Mouse (Mus musculus) limb, embryonic 14.5 days (tissue): ENCODE measurements at regions not wholly inside any gene's neighbourhood (a gene's known extent, or its start where the extent isn't known, plus 50 kb on each side); places are given as distances from the start of the nearest gene placed in this dataset.
A peak's percentile ranks its signal among the peaks of the same experiment; 100 is the strongest.

Experiments used
- ATAC-seq: fragments of 200-750 bp; cut with Nextera tagmentation; 2 replicates; pipeline ENCODE4 v1.8.0; 2017; ENCODE audit warnings: low read depth, moderate number of reproducible peaks, moderate TSS enrichment; ENCODE audit not compliant: low FRiP score
- DNase-seq: peaks from one replicate; pipeline ENCODE4 v3.0.0-alpha.2; 2015; ENCODE audit warnings: low spot score
- H3K27ac ChIP-seq: fragments of 300-500 bp; sonication (generic); replicated peaks from 2 replicates; pipeline ENCODE4 v1.5.1; 2014; ENCODE audit warnings: low read depth, mild to moderate bottlenecking, low read length, moderate library complexity, mixed read lengths
- H3K27me3 ChIP-seq: fragments of 300-500 bp; sonication (generic); 2 replicates; pipeline ENCODE4 v1.6.1; 2014; ENCODE audit warnings: low read length, mixed read lengths; ENCODE audit not compliant: control insufficient read depth, insufficient read depth
- H3K36me3 ChIP-seq: fragments of 300-500 bp; sonication (generic); 2 replicates; pipeline ENCODE4 v1.6.1; 2014; ENCODE audit warnings: mild to moderate bottlenecking, low read length, moderate library complexity, mixed read lengths; ENCODE audit not compliant: control insufficient read depth, insufficient read depth
- H3K4me1 ChIP-seq: fragments of 300-500 bp; sonication (generic); 2 replicates; pipeline ENCODE4 v1.6.1; 2014; ENCODE audit warnings: antibody characterized with exemption, low read length, mixed read lengths; ENCODE audit not compliant: control insufficient read depth, insufficient read depth
- H3K4me2 ChIP-seq: fragments of 300-500 bp; sonication (generic); replicated peaks from 2 replicates; pipeline ENCODE4 v1.6.1; 2014; ENCODE audit warnings: low read depth, mild to moderate bottlenecking, low read length, moderate library complexity; ENCODE audit not compliant: severe bottlenecking
- H3K4me3 ChIP-seq: fragments of 300-500 bp; sonication (generic); replicated peaks from 2 replicates; pipeline ENCODE4 v1.5.1; 2014; ENCODE audit warnings: low read length
- H3K9ac ChIP-seq: fragments of 300-500 bp; sonication (generic); 2 replicates; pipeline ENCODE4 v1.6.1; 2014; ENCODE audit warnings: mild to moderate bottlenecking, low read depth, low read length, moderate library complexity; ENCODE audit not compliant: severe bottlenecking
- H3K9me3 ChIP-seq: fragments of 300-500 bp; sonication (generic); 2 replicates; pipeline ENCODE4 v1.6.1; 2016; ENCODE audit warnings: low read length; ENCODE audit not compliant: control insufficient read depth
- POLR2A ChIP-seq: fragments of 200-500 bp; IDR thresholded peaks from 2 replicates; pipeline ENCODE4 v1.8.0; 2012; ENCODE audit warnings: inconsistent platforms, mild to moderate bottlenecking, moderate library complexity, borderline replicate concordance; ENCODE audit not compliant: insufficient read depth, insufficient read length; ENCODE audit errors: extremely low read depth
- WGBS: fragments of 180-500 bp; shearing (Covaris S2); extraction: QIAGEN DNeasy Blood & Tissue Kit; methylation state at CpG from one replicate; pipeline ENCODE4 v1.1.7; 2014; 5-methylcytosine and 5-hydroxymethylcytosine counted together

DNA sequence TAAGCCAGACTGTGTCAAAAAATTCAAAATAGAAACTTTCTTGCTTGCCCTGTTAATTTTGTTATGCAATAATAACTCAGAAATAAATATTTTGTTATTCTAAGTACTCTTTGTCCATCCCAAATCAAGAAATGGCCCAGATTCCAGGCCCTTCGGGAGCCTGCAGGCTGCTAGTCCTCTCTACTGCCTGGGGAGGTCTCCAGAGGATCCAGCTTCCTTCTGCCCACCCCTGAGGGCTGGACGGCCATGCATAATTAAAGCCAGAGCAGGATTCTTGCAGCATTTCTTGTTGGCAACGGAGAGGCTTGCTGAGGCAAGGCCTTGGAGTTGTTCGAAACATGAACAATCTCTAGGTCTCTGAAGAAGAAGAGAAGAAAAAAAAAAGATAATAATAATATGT is 213.3 kb upstream of the Zmiz1 start:
- no peak for DNase-seq
- 34% methylated on average over 4 of the region's 4 CpGs for WGBS
- H3K4me1 ChIP-seq: peaks cover 18% of the 10 kb centered on the region

DNA sequence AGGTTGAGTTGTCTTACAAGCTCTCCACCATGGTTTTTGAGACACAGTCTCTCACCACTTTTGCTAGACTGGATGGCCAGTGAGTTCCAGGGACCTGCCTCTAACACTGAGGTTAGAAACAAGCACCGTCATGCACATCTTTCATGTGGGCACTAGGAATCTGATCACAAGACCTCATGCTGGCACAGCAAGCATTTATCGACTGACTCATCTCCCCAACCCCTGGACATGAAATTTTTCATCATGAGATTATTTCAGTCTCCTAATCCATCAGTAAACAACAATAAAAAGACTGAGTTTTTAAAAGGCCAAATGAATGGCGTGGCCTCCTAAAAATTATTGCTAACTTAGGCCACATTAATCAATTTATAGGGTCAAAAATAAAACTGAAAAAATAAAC is 210.0 kb upstream of the Zmiz1 start:
- Histone ChIP-seq H3K4me3 (no peak overlapping the region), H3K36me3 (no peaks in the 10 kb centered on the region), H3K27me3 (no peaks in the 10 kb centered on the region), H3K9ac (no peak overlapping the region), H3K4me1 (peaks cover 8% of the 10 kb centered on the region), H3K9me3 (no peaks in the 10 kb centered on the region), H3K27ac (no peak overlapping the region), H3K4me2 (no peak overlapping the region)
- WGBS: 81% methylated on average over 3 of the region's 3 CpGs
- ATAC-seq (no peak), DNase-seq (no peak)
- no peak for TF ChIP-seq POLR2A

More for the DNA sequence above, 213.3 kb upstream of the Zmiz1 start:
- Histone ChIP-seq H3K36me3 (no peaks in the 10 kb centered on the region), H3K4me2 (no peak overlapping the region), H3K4me3 (no peak overlapping the region), H3K27me3 (no peaks in the 10 kb centered on the region), H3K27ac (0 out of 2 replicates have a peak overlapping the region, but pooled peaks have one; percentile 0), H3K9ac (no peak overlapping the region), H3K9me3 (no peaks in the 10 kb centered on the region)
- no peak for ATAC-seq
- no peak for TF ChIP-seq POLR2A

DNA sequence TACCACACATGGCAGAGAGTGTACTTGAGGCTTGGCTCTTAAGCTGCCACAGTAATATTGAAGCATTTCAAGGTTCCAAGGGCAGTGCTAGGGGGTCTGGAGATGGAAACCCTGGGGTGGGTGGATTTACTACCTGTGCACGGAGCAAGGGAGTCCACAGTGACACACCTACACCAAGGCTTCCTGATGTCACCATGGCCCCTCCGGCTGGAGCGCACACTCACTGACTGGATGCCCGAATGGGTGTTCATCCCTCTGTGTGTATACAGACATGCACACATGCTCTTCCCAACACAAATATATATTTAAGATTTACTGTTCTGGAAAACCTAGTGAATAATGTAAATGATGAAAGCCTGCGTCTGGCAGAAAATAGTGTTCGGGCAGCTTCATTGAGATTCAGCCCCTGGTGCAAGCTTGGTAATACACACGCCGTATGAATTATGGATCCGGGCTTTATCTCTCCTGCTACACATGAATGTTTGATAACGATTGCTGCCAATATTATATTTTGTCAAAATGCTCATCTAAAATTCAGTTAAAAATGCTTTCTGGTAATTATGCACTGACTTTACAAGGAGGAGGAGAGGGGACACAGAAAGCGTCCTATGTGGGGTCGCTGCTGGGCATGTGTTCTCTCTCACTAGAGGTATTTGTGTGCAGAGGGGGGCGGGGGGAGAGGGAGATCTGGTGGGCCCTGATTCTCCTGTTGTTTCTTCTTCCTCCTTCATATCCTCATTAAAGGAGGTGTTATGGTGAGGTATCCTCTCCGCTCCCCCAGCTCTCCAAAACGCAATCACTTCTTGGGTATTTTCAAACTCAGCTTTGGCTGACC is 205.8 kb upstream of the Zmiz1 start:
- Histone ChIP-seq H3K27me3 (no peaks in the 10 kb centered on the region), H3K9ac (no peak overlapping the region), H3K4me3 (no peak overlapping the region), H3K4me1 (no peaks in the 10 kb centered on the region), H3K9me3 (no peaks in the 10 kb centered on the region), H3K4me2 (no peak overlapping the region), H3K36me3 (no peaks in the 10 kb centered on the region), H3K27ac (no peak overlapping the region)
- TF ChIP-seq POLR2A: no peak
- ATAC-seq (no peak), DNase-seq (no peak)
- 92% methylated on average over 15 of the region's 15 CpGs for WGBS

DNA sequence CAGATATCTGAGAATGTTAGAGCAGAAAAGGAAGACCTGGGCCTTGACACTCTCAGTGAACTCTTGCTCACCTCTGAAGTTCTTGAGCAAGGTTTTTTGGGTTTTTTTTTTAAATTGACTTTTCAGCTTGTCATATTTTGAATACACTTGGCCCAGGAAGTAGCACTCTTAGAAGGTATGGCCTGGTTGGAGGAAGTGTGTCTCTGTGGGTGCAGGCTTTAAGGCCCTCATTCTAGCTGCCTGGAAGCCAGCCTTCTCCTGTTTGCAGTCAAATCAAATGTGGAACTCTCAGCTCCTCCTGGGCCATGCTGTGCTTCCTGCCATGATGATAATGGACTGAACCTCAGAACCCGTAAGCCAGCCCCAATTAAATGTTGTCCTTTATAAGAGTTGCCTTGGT is 195.9 kb upstream of the Zmiz1 start:
- Histone ChIP-seq H3K9ac (no peak overlapping the region), H3K4me2 (no peak overlapping the region), H3K27me3 (no peaks in the 10 kb centered on the region), H3K4me3 (no peak overlapping the region), H3K27ac (no peak overlapping the region), H3K36me3 (no peaks in the 10 kb centered on the region), H3K4me1 (peaks cover 12% of the 10 kb centered on the region), H3K9me3 (no peaks in the 10 kb centered on the region)
- DNase-seq: no peak
- WGBS: 85% methylated on average over 1 of the region's 1 CpGs
- no peak for TF ChIP-seq POLR2A
- no peak for ATAC-seq

DNA sequence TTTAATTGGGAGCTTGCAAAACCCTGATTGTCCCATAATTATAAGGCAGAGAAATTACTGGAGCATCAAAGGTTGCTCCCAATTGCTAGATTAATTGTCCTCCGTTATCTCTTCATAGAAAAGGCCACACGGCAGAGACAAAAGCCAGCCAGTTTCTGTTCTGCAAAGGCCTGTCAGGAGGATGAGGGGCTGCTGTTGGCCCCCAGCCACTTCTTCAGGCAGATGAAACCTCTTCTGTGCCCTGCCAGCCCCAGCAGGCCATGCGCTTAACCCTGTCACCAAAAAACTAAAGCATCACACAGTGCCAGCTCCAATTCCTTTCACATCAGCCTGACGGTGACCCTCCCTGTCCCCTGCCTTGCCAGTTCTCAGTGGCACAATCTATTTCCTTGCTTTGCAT is 192.1 kb upstream of the Zmiz1 start:
- H3K4me1 ChIP-seq: peaks cover 20% of the 10 kb centered on the region
- no peaks in the 10 kb centered on the region for H3K27me3 ChIP-seq
- no peak overlapping the region for H3K4me3 ChIP-seq
- no peak overlapping the region for H3K9ac ChIP-seq
- no peak for DNase-seq
- no peak for ATAC-seq
- no peak overlapping the region for H3K4me2 ChIP-seq
- H3K9me3 ChIP-seq: no peaks in the 10 kb centered on the region
- H3K36me3 ChIP-seq: no peaks in the 10 kb centered on the region
- WGBS: 63% methylated on average over 4 of the region's 4 CpGs
- no peak for TF ChIP-seq POLR2A
- H3K27ac ChIP-seq: no peak overlapping the region
